Mouse (Mus musculus) liver, embryonic 11.5 days (tissue): Measurements from ENCODE around the gene Neurl4. TPM values are rescaled to one million over a fixed set of nuclear protein-coding genes. Genes with fewer than 3 reads are reported as not detected.

Source experiments
- ATAC-seq: fragments of 200-750 bp; cut with Nextera tagmentation; replicated peaks from 2 replicates; pipeline ENCODE4 v1.8.0; 2017; ENCODE audit warnings: moderate number of reproducible peaks, mild to moderate bottlenecking, moderate TSS enrichment, moderate library complexity; ENCODE audit not compliant: low FRiP score
- DNase-seq: peaks from one replicate; pipeline ENCODE4 v3.0.0-alpha.2; 2017; ENCODE audit warnings: low spot score
- H3K27ac ChIP-seq: fragments of 300-500 bp; sonication (generic); 2 replicates; pipeline ENCODE4 v1.5.1; 2014; ENCODE audit warnings: mild to moderate bottlenecking, low read depth, low read length, control low read depth
- H3K27me3 ChIP-seq: fragments of 300-500 bp; sonication (generic); replicated peaks from 2 replicates; pipeline ENCODE4 v1.6.1; 2014; ENCODE audit warnings: low read length, mixed read lengths; ENCODE audit not compliant: control insufficient read depth, insufficient read depth
- H3K36me3 ChIP-seq: fragments of 300-500 bp; sonication (generic); 2 replicates; pipeline ENCODE4 v1.6.1; 2014; ENCODE audit warnings: mild to moderate bottlenecking, low read length, moderate library complexity, mixed read lengths; ENCODE audit not compliant: control insufficient read depth, insufficient read depth
- H3K4me1 ChIP-seq: fragments of 300-500 bp; sonication (generic); replicated peaks from 2 replicates; pipeline ENCODE4 v1.6.1; 2014; ENCODE audit warnings: low read length, mixed read lengths; ENCODE audit not compliant: control insufficient read depth, insufficient read depth
- H3K4me2 ChIP-seq: fragments of 300-500 bp; sonication (generic); 2 replicates; pipeline ENCODE4 v1.6.1; 2014; ENCODE audit warnings: mild to moderate bottlenecking, control low read depth, moderate library complexity
- H3K4me3 ChIP-seq: fragments of 300-500 bp; sonication (generic); 2 replicates; pipeline ENCODE4 v1.5.1; 2014; ENCODE audit warnings: low read depth, low read length, control low read depth
- H3K9ac ChIP-seq: fragments of 300-500 bp; sonication (generic); 2 replicates; pipeline ENCODE4 v1.6.1; 2014; ENCODE audit warnings: low read depth, low read length, control low read depth
- H3K9me3 ChIP-seq: fragments of 300-500 bp; sonication (generic); 2 replicates; pipeline ENCODE4 v1.6.1; 2016; ENCODE audit warnings: low read length, inconsistent platforms, mixed read lengths; ENCODE audit not compliant: control insufficient read depth
- WGBS: fragments of 180-500 bp; shearing (Covaris S2); extraction: QIAGEN DNeasy Blood & Tissue Kit; methylation state at CpG from one replicate; pipeline ENCODE4 v1.1.7; 2014; 5-methylcytosine and 5-hydroxymethylcytosine counted together
- polyA plus RNA-seq: library from polyadenylated mRNA; unstranded; fragments of >200 nt; fragmentation: Nextera tagmentation; extraction: Ambion mirVana; gene quantifications from 2 replicates; pipeline ENCODE4 v1.2.1, GENCODE M21; 2014

The Neurl4 gene
- polyA plus RNA-seq, 1 experiment from 2014 or later = 10.5 TPM

GRCm38 (mm10) chr11:69884663-69885062, 16.2 kb upstream of the Neurl4 start:
- DNase-seq (no peak), ATAC-seq (no peak)
- H3K27ac ChIP-seq = no peak overlapping the region
- H3K36me3 ChIP-seq = no peaks in the 10 kb centered on the region
- H3K4me2 ChIP-seq = no peak overlapping the region; the same call in 1 of the 2 replicates
- WGBS = 81% methylated on average over 8 of the region's 8 CpGs
- H3K9me3 ChIP-seq = no peaks in the 10 kb centered on the region
- no peak overlapping the region for H3K4me3 ChIP-seq
- H3K4me1 ChIP-seq = peaks cover 39% of the 10 kb centered on the region
- no peak overlapping the region for H3K9ac ChIP-seq
- no peaks in the 10 kb centered on the region for H3K27me3 ChIP-seq

DNA sequence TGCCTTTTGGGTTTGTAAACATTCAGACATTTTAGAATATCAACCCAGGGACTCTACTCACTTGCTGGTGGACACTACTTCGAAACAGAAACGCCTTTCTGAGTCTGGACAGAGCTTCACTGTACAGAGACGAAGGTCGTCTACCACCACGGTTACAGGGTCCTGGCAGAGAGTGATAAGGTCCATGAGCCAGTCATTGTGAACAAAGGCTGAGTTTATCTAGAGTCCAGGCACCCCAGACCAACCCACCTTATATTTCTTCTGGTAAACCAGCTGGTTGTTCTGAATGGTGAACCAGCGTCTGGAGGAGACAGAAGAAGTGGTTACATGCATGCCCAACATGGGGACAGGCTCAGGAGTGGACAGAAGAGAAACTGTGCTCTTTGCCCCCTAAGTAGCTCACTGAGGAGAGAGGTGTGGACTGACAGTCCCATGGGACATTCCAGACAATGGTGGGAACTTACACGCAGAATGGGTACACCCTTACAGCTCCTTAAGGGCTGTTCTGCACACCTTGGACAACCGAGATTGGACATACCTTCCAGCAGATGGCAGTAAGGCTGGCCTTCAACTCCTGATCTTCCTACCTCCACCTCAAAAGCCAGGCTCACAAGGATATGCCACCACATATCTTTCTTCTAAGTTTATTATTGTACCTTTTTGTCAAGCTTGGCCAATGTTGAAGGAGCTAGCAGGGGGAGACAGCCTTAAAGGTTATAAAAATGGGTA, 13.8 kb upstream of the Neurl4 start:
- peaks cover 25% of the 10 kb centered on the region for H3K4me1 ChIP-seq
- H3K27ac ChIP-seq = peak overlapping the region; percentile 86
- ATAC-seq (peak; percentile 94), DNase-seq (no peak)
- no peaks in the 10 kb centered on the region for H3K9me3 ChIP-seq
- 0 out of 2 replicates have a peak overlapping the region, but pooled peaks have one; percentile 5 for H3K4me3 ChIP-seq
- H3K27me3 ChIP-seq = no peaks in the 10 kb centered on the region
- peak overlapping the region; percentile 47 for H3K9ac ChIP-seq
- no peaks in the 10 kb centered on the region for H3K36me3 ChIP-seq
- 36% methylated on average over 8 of the region's 8 CpGs for WGBS
- H3K4me2 ChIP-seq = peak overlapping the region; percentile 57

DNA sequence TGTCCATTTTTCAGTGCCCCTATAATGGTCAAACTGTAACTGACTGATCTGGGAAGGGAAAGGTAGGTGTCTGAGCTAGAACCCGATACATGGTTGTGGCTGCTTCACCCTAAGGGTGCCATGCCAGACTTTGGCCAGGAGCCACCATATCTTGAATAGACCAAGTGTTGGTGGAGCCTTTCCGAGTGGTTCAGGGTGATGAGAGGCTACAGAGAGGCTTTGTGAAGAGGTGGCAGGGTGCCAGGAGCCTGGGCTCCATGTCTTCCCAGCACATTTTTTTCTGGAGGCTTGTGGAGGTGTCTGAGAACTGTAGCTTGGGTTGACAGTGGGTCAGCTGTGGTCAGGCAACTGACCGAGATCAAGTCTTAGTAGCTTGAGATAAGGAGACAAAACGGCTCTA, 9.4 kb upstream of the Neurl4 start:
- Histone ChIP-seq H3K4me3 (no peak overlapping the region), H3K4me1 (peaks cover 32% of the 10 kb centered on the region), H3K36me3 (no peaks in the 10 kb centered on the region), H3K9ac (no peak overlapping the region), H3K4me2 (no peak overlapping the region), H3K27ac (no peak overlapping the region), H3K27me3 (no peaks in the 10 kb centered on the region), H3K9me3 (no peaks in the 10 kb centered on the region)
- DNase-seq (no peak), ATAC-seq (no peak)
- 51% methylated on average over 4 of the region's 4 CpGs for WGBS

GRCm38 (mm10) chr11:69894671-69895070, 6.2 kb upstream of the Neurl4 start:
- peak overlapping the region; percentile 45 for H3K4me2 ChIP-seq
- no peaks in the 10 kb centered on the region for H3K9me3 ChIP-seq
- no peaks in the 10 kb centered on the region for H3K36me3 ChIP-seq
- no peak overlapping the region for H3K9ac ChIP-seq
- peaks cover 21% of the 10 kb centered on the region for H3K4me1 ChIP-seq
- ATAC-seq = 0 out of 2 replicates have a peak, but pooled peaks have one; percentile 15
- H3K4me3 ChIP-seq = no peak overlapping the region
- H3K27me3 ChIP-seq = no peaks in the 10 kb centered on the region
- WGBS = 39% methylated on average over 5 of the region's 5 CpGs
- H3K27ac ChIP-seq = 0 out of 2 replicates have a peak overlapping the region, but pooled peaks have one; percentile 13
- DNase-seq = no peak

DNA sequence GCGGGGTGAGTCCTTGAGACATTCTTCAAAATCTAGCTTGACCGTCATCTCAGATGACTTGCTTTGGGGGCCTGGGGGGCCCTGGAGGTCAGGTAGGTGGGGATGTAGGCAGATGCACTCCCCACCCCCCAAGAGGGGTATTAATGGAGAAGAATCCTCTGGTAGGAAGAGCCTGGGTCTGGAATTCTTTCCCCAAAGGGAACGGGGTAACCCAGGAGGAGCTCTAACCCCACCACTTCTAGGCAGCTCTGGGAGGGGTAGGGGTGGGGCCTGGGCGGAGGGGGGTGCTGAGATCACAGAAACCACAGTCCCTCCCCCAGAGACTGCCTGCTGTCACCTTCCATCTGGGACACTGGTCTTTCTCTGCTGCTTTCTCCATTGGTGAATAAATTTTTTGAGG, 5.6 kb upstream of the Neurl4 start, which contains the start of gene Acap1:
Acap1 (minus strand) TSS at position 249 of the 400 bp plus-strand sequence.
- peak within 1 kb of the TSS; percentile 45 for H3K4me2 ChIP-seq

GRCm38 (mm10) chr11:69899870-69900269, 1.0 kb upstream of the Neurl4 start:
- Histone ChIP-seq H3K9ac (no peak overlapping the region; the same call in 1 of the 2 replicates), H3K36me3 (peaks cover 16% of the 10 kb centered on the region)
- 37% methylated on average over 4 of the region's 4 CpGs for WGBS

More for the DNA sequence above, 5.6 kb upstream of the Neurl4 start, which contains the start of gene Acap1:
- 46% methylated on average over 4 of the region's 4 CpGs for WGBS
- Histone ChIP-seq H3K4me3 (peak within 1 kb of the TSS; percentile 27), H3K36me3 (no peaks in the 10 kb centered on the region), H3K27me3 (no peaks in the 10 kb centered on the region), H3K9me3 (no peaks in the 10 kb centered on the region), H3K9ac (no peak within 1 kb of the TSS), H3K27ac (0 out of 2 replicates have a peak within 1 kb of the TSS, but pooled peaks have one; percentile 13), H3K4me1 (peaks cover 25% of the 10 kb centered on the region)
- DNase-seq = no peak
- peak; percentile 75 for ATAC-seq

DNA sequence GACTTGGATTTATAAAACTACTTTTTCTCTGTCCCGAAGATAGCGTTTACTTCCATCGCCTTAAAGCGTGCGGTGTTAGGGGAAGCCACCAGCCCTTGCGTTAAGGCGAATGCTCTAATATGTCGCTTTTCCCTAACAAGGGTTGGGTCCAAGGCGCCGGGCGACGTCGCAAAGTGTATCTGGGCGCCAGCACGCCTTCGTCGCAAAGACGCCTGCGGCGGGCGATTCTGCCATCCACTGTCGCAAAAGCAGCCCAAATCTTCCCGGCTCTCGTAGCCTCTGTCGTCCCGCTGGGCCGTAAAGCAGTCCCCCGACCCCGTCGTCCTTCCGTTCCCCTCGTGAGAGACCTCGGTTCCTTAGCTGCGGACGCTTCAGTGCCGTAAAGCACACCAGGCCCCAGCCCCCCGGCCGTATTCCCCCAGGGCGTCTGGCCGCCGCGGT, 554 bp downstream of the Neurl4 start:
- WGBS = under 1% methylated on average over 39 of the region's 42 CpGs
- peak overlapping the region; percentile 98 for H3K27ac ChIP-seq
- H3K9me3 ChIP-seq = no peaks in the 10 kb centered on the region
- peak overlapping the region; percentile 85 for H3K4me3 ChIP-seq
- peaks cover 28% of the 10 kb centered on the region for H3K36me3 ChIP-seq
- H3K9ac ChIP-seq = peak overlapping the region; percentile 91
- H3K4me2 ChIP-seq = peak overlapping the region; percentile 94
- H3K4me1 ChIP-seq = peaks cover 21% of the 10 kb centered on the region
- DNase-seq (peak; percentile 90), ATAC-seq (peak; percentile 80)
- H3K27me3 ChIP-seq = no peaks in the 10 kb centered on the region

More at GRCm38 (mm10) chr11:69899870-69900269, 1.0 kb upstream of the Neurl4 start:
- Histone ChIP-seq H3K27me3 (no peaks in the 10 kb centered on the region), H3K4me3 (peak overlapping the region; percentile 85), H3K27ac (no peak overlapping the region), H3K9me3 (no peaks in the 10 kb centered on the region), H3K4me1 (peaks cover 30% of the 10 kb centered on the region), H3K4me2 (peak overlapping the region; percentile 94)
- ATAC-seq (no peak), DNase-seq (no peak)

DNA sequence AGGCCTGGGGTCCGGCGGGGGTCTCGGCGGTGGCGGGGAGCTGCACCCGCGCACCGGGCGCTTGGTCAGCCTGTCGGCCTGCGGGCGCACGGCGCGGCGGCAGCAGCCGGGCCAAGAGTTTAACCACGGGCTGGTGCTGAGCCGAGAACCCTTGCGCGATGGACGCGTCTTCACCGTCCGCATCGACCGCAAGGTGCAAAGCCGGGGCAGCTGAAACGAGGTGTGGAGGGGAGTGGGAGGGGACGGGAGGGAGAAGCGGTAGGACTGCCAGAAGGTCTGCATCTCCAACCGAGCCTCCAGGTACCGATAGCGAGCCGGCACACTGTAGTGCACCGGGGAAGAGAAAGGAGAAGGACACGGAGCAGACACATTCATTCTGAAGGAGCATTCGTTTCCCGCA, 1.1 kb downstream of the Neurl4 start:
- Histone ChIP-seq H3K4me1 (peaks cover 21% of the 10 kb centered on the region), H3K36me3 (peaks cover 34% of the 10 kb centered on the region), H3K4me2 (peak overlapping the region; percentile 94), H3K4me3 (peak overlapping the region; percentile 85), H3K27ac (peak overlapping the region; percentile 98), H3K27me3 (no peaks in the 10 kb centered on the region), H3K9me3 (no peaks in the 10 kb centered on the region), H3K9ac (peak overlapping the region; percentile 91)
- ATAC-seq (no peak), DNase-seq (peak; percentile 52)
- under 1% methylated on average over 39 of the region's 39 CpGs for WGBS
